Mouse (Mus musculus) brain, embryonic 14.5 days (tissue): ENCODE results near the gene Dnmbp.

Source experiments
- CTCF ChIP-seq: fragments of 200-500 bp; IDR thresholded peaks from 2 replicates; pipeline ENCODE4 v1.5.1; 2012; ENCODE audit warnings: inconsistent platforms, mild to moderate bottlenecking, moderate library complexity, borderline replicate concordance; ENCODE audit not compliant: insufficient read depth, insufficient read length; ENCODE audit errors: extremely low read depth
- POLR2A ChIP-seq: fragments of 200-500 bp; IDR thresholded peaks from 2 replicates; pipeline ENCODE4 v1.6.1; 2012; ENCODE audit warnings: mild to moderate bottlenecking, inconsistent platforms, borderline replicate concordance; ENCODE audit not compliant: poor library complexity, insufficient read depth, insufficient read length, severe bottlenecking; ENCODE audit errors: extremely low read depth

GRCm38 (mm10) chr19:43922963-43923362 lies 17.0 kb downstream of the Dnmbp start:
- TF ChIP-seq CTCF (peak; percentile 15; the same call in 1 of the 2 replicates), POLR2A (no peak)
